Mouse (Mus musculus): Measurements from ENCODE around the gene Lmod3. TPM values are rescaled to one million over a fixed set of nuclear protein-coding genes. Genes with fewer than 3 reads are reported as not detected.

The Lmod3 gene
- total and polyA plus RNA-seq, 2 experiments from 2014 or later = 0.21 TPM; not detected in 1

GRCm38 (mm10) chr6:97210962-97211601 is 41.5 kb downstream of the Lmod3 start:
- H3K27ac ChIP-seq = peak overlapping the region; percentile 54
- DNase-seq (ENCODE audit: low spot score) (peak; percentile 19), ATAC-seq (peak; percentile 60)
- H3K36me3 ChIP-seq (ENCODE audit: insufficient read depth, low read length) = no peaks in the 10 kb centered on the region
- TF ChIP-seq CTCF (IDR thresholded peaks at IDR 0.05; ENCODE audit: low read depth) = no peak
- H3K27me3 ChIP-seq (ENCODE audit: insufficient read depth, low read length) = no peaks in the 10 kb centered on the region
- H3K4me2 ChIP-seq (ENCODE audit: low read depth, low read length) = peak overlapping the region; percentile 89
- peak overlapping the region; percentile 74 for H3K4me3 ChIP-seq (ENCODE audit: low read length)
- WGBS = 2% methylated on average over 22 of the region's 22 CpGs
- H3K4me1 ChIP-seq (ENCODE audit: insufficient read depth, low read length) = peaks cover 5% of the 10 kb centered on the region; the same call in 1 of the 2 replicates
- no peaks in the 10 kb centered on the region for H3K9me3 ChIP-seq (ENCODE audit: low read length)
- peak overlapping the region; percentile 64 for H3K9ac ChIP-seq (replicated peaks; ENCODE audit: low read length)

GRCm38 (mm10) chr6:97210191-97210961 is 42.2 kb downstream of the Lmod3 start, which contains the start of gene Arl6ip5:
Gene Arl6ip5, plus strand, starts transcription at chr6:97210689.
- no peaks in the 10 kb centered on the region for H3K36me3 ChIP-seq (ENCODE audit: insufficient read depth, low read length)
- H3K4me1 ChIP-seq (ENCODE audit: insufficient read depth, low read length) = peaks cover 5% of the 10 kb centered on the region; the same call in 1 of the 2 replicates
- H3K27ac ChIP-seq = peak within 1 kb of the TSS; percentile 54
- peak within 1 kb of the TSS; percentile 74 for H3K4me3 ChIP-seq (ENCODE audit: low read length)
- no peaks in the 10 kb centered on the region for H3K9me3 ChIP-seq (ENCODE audit: low read length)
- DNase-seq (ENCODE audit: low spot score) = peak; percentile 95
- H3K9ac ChIP-seq (replicated peaks; ENCODE audit: low read length) = peak within 1 kb of the TSS; percentile 64
- WGBS = 10% methylated on average over 32 of the region's 32 CpGs
- H3K27me3 ChIP-seq (ENCODE audit: insufficient read depth, low read length) = no peaks in the 10 kb centered on the region
- H3K4me2 ChIP-seq (ENCODE audit: low read depth, low read length) = peak within 1 kb of the TSS; percentile 89
- no peak for TF ChIP-seq CTCF (IDR thresholded peaks at IDR 0.05; ENCODE audit: low read depth)
- peak; percentile 78 for ATAC-seq

GRCm38 (mm10) chr6:97209751-97210150 is 42.8 kb downstream of the Lmod3 start:
- Histone ChIP-seq H3K36me3 (ENCODE audit: insufficient read depth, low read length) (no peaks in the 10 kb centered on the region), H3K27me3 (ENCODE audit: insufficient read depth, low read length) (no peaks in the 10 kb centered on the region), H3K4me1 (ENCODE audit: insufficient read depth, low read length) (peaks cover 5% of the 10 kb centered on the region; the same call in 1 of the 2 replicates), H3K9ac (replicated peaks; ENCODE audit: low read length) (no peak overlapping the region), H3K4me2 (ENCODE audit: low read depth, low read length) (no peak overlapping the region), H3K27ac (no peak overlapping the region), H3K9me3 (ENCODE audit: low read length) (no peaks in the 10 kb centered on the region), H3K4me3 (ENCODE audit: low read length) (no peak overlapping the region)
- 93% methylated on average over 4 of the region's 4 CpGs for WGBS
- DNase-seq (ENCODE audit: low spot score) = no peak
- TF ChIP-seq CTCF (IDR thresholded peaks at IDR 0.05; ENCODE audit: low read depth) = no peak
- ATAC-seq = no peak

GRCm38 (mm10) chr6:97209201-97209600 is 43.4 kb downstream of the Lmod3 start:
- H3K9ac ChIP-seq (replicated peaks; ENCODE audit: low read length) = no peak overlapping the region
- 46% methylated on average over 3 of the region's 3 CpGs for WGBS
- H3K36me3 ChIP-seq (ENCODE audit: insufficient read depth, low read length) = no peaks in the 10 kb centered on the region
- ATAC-seq (no peak), DNase-seq (ENCODE audit: low spot score) (no peak)
- TF ChIP-seq CTCF (IDR thresholded peaks at IDR 0.05; ENCODE audit: low read depth) = no peak
- H3K4me2 ChIP-seq (ENCODE audit: low read depth, low read length) = no peak overlapping the region
- H3K27me3 ChIP-seq (ENCODE audit: insufficient read depth, low read length) = no peaks in the 10 kb centered on the region
- no peak overlapping the region for H3K27ac ChIP-seq
- H3K4me1 ChIP-seq (ENCODE audit: insufficient read depth, low read length) = peaks cover 9% of the 10 kb centered on the region; the same call in 1 of the 2 replicates
- no peak overlapping the region for H3K4me3 ChIP-seq (ENCODE audit: low read length)
- no peaks in the 10 kb centered on the region for H3K9me3 ChIP-seq (ENCODE audit: low read length)

GRCm38 (mm10) chr6:97208406-97208805 is 44.2 kb downstream of the Lmod3 start:
- TF ChIP-seq CTCF (IDR thresholded peaks at IDR 0.05; ENCODE audit: low read depth) = no peak
- Histone ChIP-seq H3K9me3 (ENCODE audit: low read length) (no peaks in the 10 kb centered on the region), H3K27ac (no peak overlapping the region), H3K36me3 (ENCODE audit: insufficient read depth, low read length) (no peaks in the 10 kb centered on the region), H3K27me3 (ENCODE audit: insufficient read depth, low read length) (no peaks in the 10 kb centered on the region), H3K9ac (replicated peaks; ENCODE audit: low read length) (no peak overlapping the region), H3K4me1 (ENCODE audit: insufficient read depth, low read length) (peaks cover 9% of the 10 kb centered on the region; the same call in 1 of the 2 replicates), H3K4me3 (ENCODE audit: low read length) (no peak overlapping the region), H3K4me2 (ENCODE audit: low read depth, low read length) (no peak overlapping the region)
- DNase-seq (ENCODE audit: low spot score) (no peak), ATAC-seq (no peak)
- WGBS = 44% methylated on average over 3 of the region's 3 CpGs

DNA sequence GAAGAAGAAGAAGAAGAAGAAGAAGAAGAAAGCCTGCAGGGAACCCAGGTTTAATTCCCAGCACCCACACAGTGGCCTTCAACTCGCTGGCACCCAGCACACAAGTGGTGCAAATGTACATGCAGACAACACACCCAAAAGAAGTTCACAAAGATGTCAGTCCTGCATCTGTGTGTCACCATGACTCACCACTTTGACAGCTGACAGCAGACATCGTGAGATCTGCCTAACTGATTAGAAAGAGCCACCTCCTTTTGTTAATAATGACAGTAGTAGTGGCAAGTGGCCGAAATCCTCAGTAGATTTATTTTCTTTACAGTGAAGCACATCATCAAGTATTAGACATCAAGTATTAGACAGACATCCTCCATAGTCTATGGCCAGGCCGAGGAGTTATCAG is 45.5 kb downstream of the Lmod3 start:
- H3K4me2 ChIP-seq (ENCODE audit: low read depth, low read length) = no peak overlapping the region
- peaks cover 9% of the 10 kb centered on the region; the same call in 1 of the 2 replicates for H3K4me1 ChIP-seq (ENCODE audit: insufficient read depth, low read length)
- H3K27ac ChIP-seq = no peak overlapping the region
- H3K27me3 ChIP-seq (ENCODE audit: insufficient read depth, low read length) = no peaks in the 10 kb centered on the region
- no peak for TF ChIP-seq CTCF (IDR thresholded peaks at IDR 0.05; ENCODE audit: low read depth)
- no peaks in the 10 kb centered on the region for H3K36me3 ChIP-seq (ENCODE audit: insufficient read depth, low read length)
- DNase-seq (ENCODE audit: low spot score) (no peak), ATAC-seq (no peak)
- no peak overlapping the region for H3K4me3 ChIP-seq (ENCODE audit: low read length)
- no peak overlapping the region for H3K9ac ChIP-seq (replicated peaks; ENCODE audit: low read length)
- WGBS = 74% methylated on average over 4 of the region's 4 CpGs
- no peaks in the 10 kb centered on the region for H3K9me3 ChIP-seq (ENCODE audit: low read length)

Data from hindbrain, postnatal 0 days (tissue).